Mouse (Mus musculus): ENCODE data around the gene Tent5d. TPM values are rescaled to one million over a fixed set of nuclear protein-coding genes. Genes with fewer than 3 reads are reported as not detected.

Gene Tent5d
- total RNA-seq (2023): not detected

DNA sequence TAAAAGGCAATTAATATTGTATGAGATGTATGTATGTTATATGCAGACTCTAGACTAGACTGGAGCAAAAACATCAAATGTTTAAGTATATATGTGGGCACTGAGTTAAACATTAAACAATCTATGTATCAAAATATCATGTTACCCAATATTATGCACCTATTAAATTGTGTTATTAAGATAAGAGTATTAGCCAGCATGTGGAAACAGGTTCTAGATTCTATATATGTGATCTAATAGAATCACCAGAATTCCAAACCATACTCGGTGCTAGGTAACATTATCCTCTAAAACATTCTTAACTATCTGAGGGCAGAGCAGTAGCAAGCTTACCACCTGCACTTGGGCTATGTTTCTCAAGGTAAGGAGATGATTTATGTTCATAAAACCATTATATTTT lies at the start of gene Tent5d:
TSS of gene Tent5d (plus strand) at position 301 of the 400 bp plus-strand sequence.

DNA sequence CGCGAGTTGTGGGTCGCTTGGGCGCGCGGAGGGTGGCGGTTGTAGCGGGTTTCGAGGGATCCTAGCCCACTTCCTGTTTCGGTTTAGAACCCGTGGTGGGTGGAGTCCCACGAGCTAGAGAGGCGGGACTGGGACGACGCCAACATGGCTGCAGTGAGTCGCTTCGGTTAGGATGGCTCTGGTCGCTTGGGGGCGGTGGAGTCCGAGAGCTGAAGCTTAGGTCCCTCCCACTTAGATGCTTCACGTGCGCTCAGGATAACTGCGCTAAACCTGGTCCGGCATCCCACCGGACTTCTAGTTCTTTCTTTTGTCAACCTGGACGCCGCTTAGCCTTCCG lies 23.8 kb downstream of the Tent5d start, which contains the start of gene 2610002M06Rik:
TSS of gene 2610002M06Rik (minus strand) at position 117 of the 337 bp plus-strand sequence.

Other genes with a start within 250 kb of the Tent5d start
- not detected for gene Tbx22, start 124.6 kb upstream of the Tent5d start, total RNA-seq (2023)
- gene 2610002M06Rik, start 23.7 kb downstream of the Tent5d start, total RNA-seq (2023): 1 to 10 TPM; 7.6 to 8.2 TPM
- gene Gm732, start 155.9 kb downstream of the Tent5d start, total RNA-seq (2023): not detected

Data from neutrophil, adult 59 days (primary cell).